Mouse (Mus musculus) megakaryocyte-erythroid progenitor cell, adult 5-6 weeks (primary cell): ENCODE measurements at regions not wholly inside any gene's neighbourhood (a gene's known extent, or its start where the extent isn't known, plus 50 kb on each side); places are given as distances from the start of the nearest gene placed in this dataset.

Experiments used
- ATAC-seq: replicated peaks from 2 replicates; pipeline ENCODE4 v1.8.0; 2016; ENCODE audit warnings: mild to moderate bottlenecking, inconsistent platforms; ENCODE audit not compliant: severe bottlenecking, poor library complexity, low FRiP score, low TSS enrichment

- ATAC-seq, result no peak
These were observed 236.0 kb downstream of the Zfp704 start for GRCm38 (mm10) chr3:9373896-9374295.

GRCm38 (mm10) chr3:9370096-9370495 is 239.8 kb downstream of the Zfp704 start:
- no peak for ATAC-seq

GRCm38 (mm10) chr3:9365791-9366190 is 244.1 kb downstream of the Zfp704 start:
- ATAC-seq, result no peak

- no peak for ATAC-seq
These were observed 250.7 kb downstream of the Zfp704 start for GRCm38 (mm10) chr3:9359186-9359585.

GRCm38 (mm10) chr3:9358111-9358510 is 251.8 kb downstream of the Zfp704 start:
- no peak for ATAC-seq

- no peak for ATAC-seq
These were observed 252.2 kb downstream of the Zfp704 start for GRCm38 (mm10) chr3:9357639-9358038.

- ATAC-seq, result no peak
These were observed 254.0 kb downstream of the Zfp704 start for GRCm38 (mm10) chr3:9355875-9356274.

- ATAC-seq, result no peak
These were observed 255.1 kb downstream of the Zfp704 start for GRCm38 (mm10) chr3:9354756-9355155.

GRCm38 (mm10) chr3:9352251-9352650 is 257.6 kb downstream of the Zfp704 start:
- no peak for ATAC-seq

- ATAC-seq, result no peak
These were observed 260.1 kb downstream of the Zfp704 start for GRCm38 (mm10) chr3:9349822-9350221.

GRCm38 (mm10) chr3:9347446-9347860 is 262.4 kb downstream of the Zfp704 start:
- ATAC-seq, result 0 out of 2 replicates have a peak, but pooled peaks have one; percentile 15

- 0 out of 2 replicates have a peak, but pooled peaks have one; percentile 38 for ATAC-seq
These were observed 262.9 kb downstream of the Zfp704 start for GRCm38 (mm10) chr3:9346857-9347445.

- no peak for ATAC-seq
These were observed 263.5 kb downstream of the Zfp704 start for GRCm38 (mm10) chr3:9346356-9346755.

- no peak for ATAC-seq
These were observed 264.0 kb downstream of the Zfp704 start for GRCm38 (mm10) chr3:9345885-9346284.

GRCm38 (mm10) chr3:9343586-9343985 is 266.3 kb downstream of the Zfp704 start:
- ATAC-seq, result no peak

GRCm38 (mm10) chr3:9342167-9342566 is 267.7 kb downstream of the Zfp704 start:
- no peak for ATAC-seq

- no peak for ATAC-seq
These were observed 268.2 kb downstream of the Zfp704 start for GRCm38 (mm10) chr3:9341657-9342056.

GRCm38 (mm10) chr3:9341244-9341643 is 268.6 kb downstream of the Zfp704 start:
- ATAC-seq, result no peak

GRCm38 (mm10) chr3:9340788-9341187 is 269.1 kb downstream of the Zfp704 start:
- no peak for ATAC-seq

- no peak for ATAC-seq
These were observed 269.5 kb downstream of the Zfp704 start for GRCm38 (mm10) chr3:9340344-9340743.

GRCm38 (mm10) chr3:9339669-9340068 is 270.2 kb downstream of the Zfp704 start:
- ATAC-seq, result no peak

GRCm38 (mm10) chr3:9335580-9335979 is 274.3 kb downstream of the Zfp704 start:
- no peak for ATAC-seq
